Mouse (Mus musculus) heart, embryonic 13.5 days (tissue): Measurements from ENCODE around the gene Dgcr2. TPM values are rescaled to one million over a fixed set of nuclear protein-coding genes. Genes with fewer than 3 reads are reported as not detected.

ENCODE experiments used
- ATAC-seq: fragments of 200-750 bp; cut with Nextera tagmentation; 2 replicates; pipeline ENCODE4 v1.8.0; 2017; ENCODE audit warnings: moderate TSS enrichment; ENCODE audit not compliant: insufficient number of reproducible peaks, low FRiP score, low TSS enrichment; ENCODE audit errors: extremely low read depth
- H3K27ac ChIP-seq: fragments of 300-500 bp; sonication (generic); replicated peaks from 2 replicates; pipeline ENCODE4 v1.5.1; 2015; ENCODE audit warnings: moderate library complexity, mild to moderate bottlenecking, inconsistent platforms
- H3K27me3 ChIP-seq: fragments of 300-500 bp; sonication (generic); replicated peaks from 2 replicates; pipeline ENCODE4 v1.6.1; 2015; ENCODE audit warnings: mild to moderate bottlenecking, inconsistent platforms
- H3K36me3 ChIP-seq: fragments of 300-500 bp; sonication (generic); 2 replicates; pipeline ENCODE4 v1.6.1; 2015; ENCODE audit warnings: mild to moderate bottlenecking, inconsistent platforms
- H3K4me1 ChIP-seq: fragments of 300-500 bp; sonication (generic); 2 replicates; pipeline ENCODE4 v1.6.1; 2015; ENCODE audit warnings: inconsistent platforms
- H3K4me2 ChIP-seq: fragments of 300-500 bp; sonication (generic); 2 replicates; pipeline ENCODE4 v1.6.1; 2015; ENCODE audit warnings: inconsistent platforms, mild to moderate bottlenecking, moderate library complexity
- H3K4me3 ChIP-seq: fragments of 300-500 bp; sonication (generic); 2 replicates; pipeline ENCODE4 v1.5.1; 2015; ENCODE audit warnings: moderate library complexity, mild to moderate bottlenecking, inconsistent platforms
- H3K9ac ChIP-seq: fragments of 300-500 bp; sonication (generic); 2 replicates; pipeline ENCODE4 v1.6.1; 2015; ENCODE audit warnings: inconsistent platforms, mild to moderate bottlenecking, moderate library complexity
- H3K9me3 ChIP-seq: fragments of 300-500 bp; sonication (generic); 2 replicates; pipeline ENCODE4 v1.6.1; 2016; ENCODE audit warnings: inconsistent platforms
- WGBS: fragments of 180-500 bp; shearing (Covaris S2); methylation state at CpG from one replicate; pipeline ENCODE4 v1.1.7; 2015; ENCODE audit warnings: mixed read lengths; 5-methylcytosine and 5-hydroxymethylcytosine counted together
- polyA plus RNA-seq: library from polyadenylated mRNA; unstranded; fragments of >200 nt; fragmentation: Nextera tagmentation; extraction: Ambion mirVana; gene quantifications from 2 replicates; pipeline ENCODE4 v1.2.1, GENCODE M21; 2015

The Dgcr2 gene
- polyA plus RNA-seq = 47.8 and 48.4 TPM in 2 replicates

- no peak within 1 kb of the TSS for H3K4me2 ChIP-seq
Observed at GRCm38 (mm10) chr16:17898462-17898861, at the start of gene Dgcr2, which contains the start of gene Tssk2. Gene Dgcr2 (minus strand): TSS chr16:17898562. Gene Tssk2 (plus strand): TSS chr16:17898637.

DNA sequence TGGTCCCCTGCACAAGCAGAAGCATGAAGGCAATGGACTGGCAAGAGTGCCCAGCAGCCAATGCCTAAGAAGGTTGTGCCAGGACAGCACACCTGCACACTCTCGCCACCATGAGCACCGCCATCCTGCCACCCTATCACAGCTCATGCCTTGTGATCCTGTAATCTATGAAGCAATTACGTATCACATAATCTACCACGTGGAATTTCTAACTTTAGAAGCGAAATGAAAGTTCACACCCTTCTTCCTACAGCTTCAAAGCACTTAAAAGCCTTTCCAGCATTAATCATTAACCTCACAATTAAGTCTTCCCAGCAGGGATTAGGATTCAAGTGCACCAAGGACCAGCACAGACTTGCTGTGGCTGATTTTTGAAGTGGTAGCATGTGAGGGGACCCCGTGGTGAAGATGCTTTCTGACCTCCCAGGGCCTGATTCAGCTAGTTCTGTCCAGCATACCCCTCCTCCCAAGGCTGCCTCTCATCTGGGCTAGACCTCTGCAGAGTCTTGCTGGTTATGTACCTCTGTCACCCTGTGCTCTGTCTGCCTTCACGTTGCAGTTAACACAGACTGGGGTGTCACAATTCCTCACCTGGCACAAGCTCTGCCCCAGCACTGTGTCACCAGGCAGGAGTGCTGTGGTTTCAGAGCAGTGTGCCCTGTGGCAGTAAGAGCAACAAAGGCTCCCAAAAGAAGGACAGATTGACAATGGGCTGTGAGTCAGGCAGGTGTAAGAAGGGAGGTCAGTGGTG is 46.9 kb upstream of the Dgcr2 start:
- H3K4me3 ChIP-seq = no peak overlapping the region
- no peaks in the 10 kb centered on the region for H3K36me3 ChIP-seq
- H3K9me3 ChIP-seq = no peaks in the 10 kb centered on the region
- no peak overlapping the region for H3K4me2 ChIP-seq
- H3K9ac ChIP-seq = no peak overlapping the region
- no peak for ATAC-seq
- H3K27ac ChIP-seq = no peak overlapping the region
- WGBS = 52% methylated on average over 7 of the region's 7 CpGs
- H3K4me1 ChIP-seq = no peaks in the 10 kb centered on the region
- H3K27me3 ChIP-seq = peaks cover 20% of the 10 kb centered on the region; the same call in 1 of the 2 replicates

More at GRCm38 (mm10) chr16:17898462-17898861, at the start of gene Dgcr2, which contains the start of gene Tssk2:
- peaks cover 55% of the 10 kb centered on the region for H3K36me3 ChIP-seq
- H3K27me3 ChIP-seq = no peaks in the 10 kb centered on the region
- H3K27ac ChIP-seq = no peak within 1 kb of the TSS
- WGBS = 86% methylated on average over 14 of the region's 14 CpGs
- no peaks in the 10 kb centered on the region for H3K4me1 ChIP-seq
- ATAC-seq = no peak
- no peak within 1 kb of the TSS for H3K9ac ChIP-seq
- H3K4me3 ChIP-seq = no peak within 1 kb of the TSS
- H3K9me3 ChIP-seq = no peaks in the 10 kb centered on the region

DNA sequence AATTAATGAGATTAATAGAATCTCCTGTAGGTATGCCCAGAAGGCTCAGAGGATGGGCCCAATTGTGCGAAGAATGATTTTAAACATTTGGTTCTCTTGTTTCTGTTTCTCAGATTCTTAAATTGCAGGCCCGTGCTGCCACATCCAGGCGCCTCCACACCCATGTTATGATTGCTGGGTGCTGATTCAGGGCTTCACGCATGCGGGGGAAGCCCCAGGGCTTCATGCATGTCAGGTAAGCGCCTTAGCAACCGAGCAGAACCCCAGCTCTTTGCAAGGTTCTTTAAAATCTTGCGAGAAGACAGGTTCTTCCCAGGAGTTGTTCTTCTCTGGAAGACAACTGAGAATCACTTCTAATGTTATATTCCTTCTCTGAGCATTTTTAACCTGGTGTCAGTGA is 45.1 kb upstream of the Dgcr2 start:
- H3K27me3 ChIP-seq = peaks cover 20% of the 10 kb centered on the region; the same call in 1 of the 2 replicates
- WGBS = 53% methylated on average over 8 of the region's 8 CpGs
- no peak overlapping the region for H3K9ac ChIP-seq
- H3K36me3 ChIP-seq = no peaks in the 10 kb centered on the region
- no peaks in the 10 kb centered on the region for H3K9me3 ChIP-seq
- H3K27ac ChIP-seq = no peak overlapping the region
- H3K4me2 ChIP-seq = no peak overlapping the region
- H3K4me3 ChIP-seq = no peak overlapping the region
- H3K4me1 ChIP-seq = peaks cover 8% of the 10 kb centered on the region; the same call in 1 of the 2 replicates
- no peak for ATAC-seq

DNA sequence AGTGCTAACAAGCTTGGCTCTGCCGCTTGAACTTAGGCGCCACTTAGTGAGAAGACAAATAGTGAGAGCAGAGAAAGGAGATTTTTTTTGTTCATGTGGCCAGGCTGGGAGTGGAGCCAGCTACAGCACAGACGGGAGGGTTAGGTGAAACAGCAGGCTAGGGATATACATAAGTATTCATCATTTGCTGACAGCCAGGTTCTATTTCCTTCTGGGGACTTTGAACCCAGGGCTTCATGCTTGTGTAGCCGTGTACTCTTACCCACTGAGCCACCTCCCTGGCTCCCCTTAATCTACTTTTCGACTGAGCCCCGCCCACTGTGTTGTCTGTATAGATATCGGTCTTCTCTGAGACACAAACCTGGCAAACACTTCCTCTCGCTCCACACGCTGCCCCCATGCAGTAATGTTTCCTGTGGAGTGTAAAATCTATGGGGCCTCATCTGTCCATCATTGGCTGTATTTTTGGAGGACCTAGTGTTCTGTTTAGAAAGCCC is 40.9 kb upstream of the Dgcr2 start:
- Histone ChIP-seq H3K4me2 (peak overlapping the region; percentile 3; the same call in 1 of the 2 replicates), H3K36me3 (no peaks in the 10 kb centered on the region), H3K9me3 (no peaks in the 10 kb centered on the region), H3K4me1 (peaks cover 14% of the 10 kb centered on the region; the same call in 1 of the 2 replicates), H3K4me3 (no peak overlapping the region), H3K27ac (no peak overlapping the region), H3K27me3 (peaks cover 53% of the 10 kb centered on the region), H3K9ac (no peak overlapping the region)
- ATAC-seq = no peak
- WGBS = 37% methylated on average over 9 of the region's 9 CpGs

DNA sequence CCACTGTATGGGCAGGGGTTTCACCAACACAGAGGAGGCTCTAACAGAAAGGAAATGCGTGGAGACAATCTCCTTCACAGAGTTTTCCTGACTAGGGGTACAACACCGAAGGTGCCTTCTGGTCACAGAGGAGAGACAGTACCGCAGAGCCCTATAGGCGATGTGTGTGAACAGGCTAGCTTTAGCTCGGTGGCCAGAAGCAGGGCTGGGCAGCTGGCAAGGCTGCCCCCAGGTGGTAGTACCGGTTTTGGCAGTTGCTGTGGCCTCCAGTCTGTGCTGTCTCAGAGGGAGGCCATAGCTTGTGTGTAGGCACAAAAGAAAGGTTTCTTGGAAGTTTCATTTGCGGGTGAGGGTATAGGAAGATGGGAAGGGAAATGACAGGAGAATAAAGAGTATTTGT is 40.5 kb upstream of the Dgcr2 start:
- Histone ChIP-seq H3K9me3 (no peaks in the 10 kb centered on the region), H3K4me1 (peaks cover 14% of the 10 kb centered on the region; the same call in 1 of the 2 replicates), H3K27me3 (peaks cover 56% of the 10 kb centered on the region), H3K4me3 (no peak overlapping the region), H3K27ac (no peak overlapping the region), H3K36me3 (no peaks in the 10 kb centered on the region), H3K9ac (no peak overlapping the region), H3K4me2 (peak overlapping the region; percentile 3; the same call in 1 of the 2 replicates)
- peak; percentile 66; the same call in 1 of the 2 replicates for ATAC-seq
- WGBS = 9% methylated on average over 7 of the region's 7 CpGs

DNA sequence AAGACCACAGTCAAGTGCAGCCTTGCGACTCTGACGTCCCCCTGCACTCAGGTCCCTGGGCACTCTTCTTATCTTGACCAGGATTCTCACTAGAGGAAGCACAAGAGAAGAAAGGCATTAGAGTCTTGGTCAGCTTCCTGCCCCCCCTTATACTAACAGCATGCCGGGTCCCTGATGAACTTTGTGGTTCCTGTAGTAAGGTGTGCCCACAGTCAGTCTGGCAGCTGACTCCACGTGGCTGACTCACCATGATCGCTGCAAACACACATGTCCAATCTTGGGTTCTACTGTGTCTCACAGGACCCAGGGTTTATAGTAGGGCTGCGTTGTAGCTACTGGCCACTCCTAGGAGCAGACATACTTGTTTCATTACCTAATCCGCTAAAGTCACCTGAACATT is 39.8 kb upstream of the Dgcr2 start:
- no peak overlapping the region for H3K27ac ChIP-seq
- H3K9me3 ChIP-seq = no peaks in the 10 kb centered on the region
- peaks cover 51% of the 10 kb centered on the region for H3K27me3 ChIP-seq
- no peak overlapping the region for H3K4me3 ChIP-seq
- H3K36me3 ChIP-seq = no peaks in the 10 kb centered on the region
- H3K9ac ChIP-seq = no peak overlapping the region
- peaks cover 14% of the 10 kb centered on the region; the same call in 1 of the 2 replicates for H3K4me1 ChIP-seq
- WGBS = 43% methylated on average over 7 of the region's 7 CpGs
- H3K4me2 ChIP-seq = no peak overlapping the region
- no peak for ATAC-seq

DNA sequence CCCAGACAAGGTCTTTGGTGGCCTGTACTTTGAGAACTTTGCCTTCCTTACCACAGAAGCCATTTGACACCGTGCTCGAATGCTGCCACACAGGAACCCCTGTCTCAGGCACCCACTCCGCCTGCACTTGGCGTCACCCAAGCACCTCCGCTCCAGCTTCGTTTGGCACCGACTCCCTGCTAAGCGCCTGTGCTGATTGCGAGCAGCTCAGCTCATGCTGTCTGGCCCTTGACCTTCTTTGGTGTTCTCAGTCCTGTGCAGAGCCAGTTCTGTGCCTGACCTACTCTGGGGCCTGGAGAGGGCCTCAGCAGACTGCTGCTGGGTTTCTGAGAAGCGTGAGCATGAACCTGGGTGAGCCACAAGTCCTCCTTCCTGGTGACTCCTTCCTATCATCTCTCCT is 38.4 kb upstream of the Dgcr2 start:
- 68% methylated on average over 10 of the region's 10 CpGs for WGBS
- no peak overlapping the region for H3K9ac ChIP-seq

DNA sequence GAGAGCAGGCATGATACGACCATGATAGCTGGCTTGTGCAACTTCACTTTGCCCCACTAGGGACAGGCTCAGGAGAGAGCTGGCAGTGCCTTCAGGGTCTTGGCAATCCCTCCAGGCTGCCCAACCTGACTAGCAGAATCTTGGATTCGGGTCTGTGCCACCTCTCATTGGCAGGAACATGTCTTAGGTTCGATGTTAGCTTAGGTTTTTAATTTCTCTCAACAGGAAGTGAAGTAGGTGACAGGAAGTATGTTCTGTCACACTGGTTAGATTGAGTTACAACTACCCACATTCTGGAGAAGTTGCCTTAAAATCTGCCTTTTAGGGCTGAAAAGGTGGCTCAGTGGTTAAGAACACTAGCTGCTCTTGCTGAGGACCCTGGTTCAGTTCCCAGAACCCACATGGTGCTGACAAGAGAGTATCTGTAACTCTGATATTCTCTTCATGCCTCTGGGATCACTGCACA is 36.1 kb upstream of the Dgcr2 start:
- Histone ChIP-seq H3K4me2 (no peak overlapping the region), H3K27me3 (peaks cover 46% of the 10 kb centered on the region), H3K27ac (no peak overlapping the region), H3K4me3 (no peak overlapping the region), H3K9ac (no peak overlapping the region), H3K9me3 (no peaks in the 10 kb centered on the region), H3K36me3 (no peaks in the 10 kb centered on the region), H3K4me1 (peaks cover 12% of the 10 kb centered on the region; the same call in 1 of the 2 replicates)
- 55% methylated on average over 3 of the region's 3 CpGs for WGBS
- ATAC-seq = no peak

More for the DNA sequence above, 38.4 kb upstream of the Dgcr2 start:
- no peak for ATAC-seq
- Histone ChIP-seq H3K27me3 (peaks cover 46% of the 10 kb centered on the region), H3K36me3 (no peaks in the 10 kb centered on the region), H3K27ac (no peak overlapping the region), H3K4me3 (no peak overlapping the region), H3K4me1 (peaks cover 14% of the 10 kb centered on the region; the same call in 1 of the 2 replicates), H3K9me3 (no peaks in the 10 kb centered on the region), H3K4me2 (no peak overlapping the region)

DNA sequence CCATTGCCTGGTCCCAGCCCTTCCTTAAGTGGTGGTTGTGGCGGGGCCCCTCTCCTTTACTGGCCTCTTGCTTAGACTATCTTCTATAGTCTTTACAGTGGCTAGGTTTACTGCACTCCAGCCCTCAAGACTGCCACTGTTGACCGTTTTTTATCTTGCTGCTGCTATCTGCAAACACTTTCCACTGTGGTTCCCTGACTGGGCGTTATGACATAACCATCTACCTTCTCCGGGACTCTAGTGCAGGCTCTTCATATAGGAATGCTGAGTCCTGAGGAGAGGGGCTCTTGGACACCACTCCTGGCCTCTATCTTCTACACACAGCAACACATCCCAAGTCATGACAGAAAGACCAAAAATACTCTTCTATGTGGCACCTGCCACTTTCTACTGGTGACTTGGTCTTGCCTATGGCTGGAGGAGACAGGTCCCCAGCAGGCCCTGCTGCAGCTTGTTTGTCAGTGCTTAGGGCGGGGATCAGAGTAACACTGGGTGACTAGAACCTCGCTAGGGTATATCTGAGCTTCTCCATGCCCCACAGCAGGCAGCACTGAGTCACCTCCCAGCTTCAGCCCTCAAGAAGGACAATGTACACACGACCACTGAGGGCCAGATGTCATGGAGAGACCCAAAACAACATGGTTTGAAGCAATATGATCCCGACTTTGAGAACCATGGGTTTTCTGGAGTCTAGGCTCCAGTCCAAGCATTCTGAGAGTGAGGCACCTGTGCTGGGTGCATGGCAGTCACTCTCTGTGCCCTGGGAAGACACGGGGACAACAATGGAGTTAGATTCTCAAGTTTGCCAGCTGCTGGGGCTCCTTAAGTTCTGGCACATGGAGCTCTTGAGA is 35.5 kb upstream of the Dgcr2 start:
- H3K27me3 ChIP-seq = peaks cover 46% of the 10 kb centered on the region
- no peak overlapping the region for H3K4me2 ChIP-seq
- H3K9me3 ChIP-seq = no peaks in the 10 kb centered on the region
- H3K4me3 ChIP-seq = no peak overlapping the region
- 50% methylated on average over 9 of the region's 9 CpGs for WGBS
- peaks cover 10% of the 10 kb centered on the region for H3K4me1 ChIP-seq
- no peak overlapping the region for H3K27ac ChIP-seq
- H3K9ac ChIP-seq = no peak overlapping the region
- ATAC-seq = no peak
- H3K36me3 ChIP-seq = no peaks in the 10 kb centered on the region

DNA sequence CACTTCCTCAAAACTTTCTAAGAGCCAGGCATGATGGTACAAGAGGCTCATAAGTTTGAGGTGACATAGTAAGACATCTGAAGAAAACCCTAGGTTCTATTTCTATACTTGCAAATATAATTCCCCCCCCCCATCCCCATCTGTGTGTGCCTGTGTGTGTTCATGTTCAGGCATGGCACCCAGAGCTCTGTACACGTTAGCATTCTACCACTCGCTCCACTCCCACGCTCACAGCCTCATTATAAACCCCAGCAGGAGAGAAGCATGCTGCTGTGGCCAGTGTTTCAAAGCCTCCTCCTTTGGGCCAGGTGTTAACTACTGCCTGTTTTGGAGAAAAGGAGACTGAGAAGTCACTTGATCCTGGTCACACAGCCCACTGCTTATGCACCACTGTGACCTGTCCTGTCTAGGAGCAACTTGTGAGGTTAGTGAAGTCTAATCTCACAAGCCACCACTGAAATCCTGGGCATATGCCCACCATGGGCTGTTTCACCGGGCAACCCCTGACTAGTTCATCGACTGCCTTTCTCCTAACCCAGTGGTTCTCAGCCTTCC is 33.6 kb upstream of the Dgcr2 start:
- Histone ChIP-seq H3K36me3 (no peaks in the 10 kb centered on the region), H3K4me1 (peaks cover 11% of the 10 kb centered on the region), H3K9ac (no peak overlapping the region), H3K4me2 (no peak overlapping the region), H3K4me3 (no peak overlapping the region), H3K9me3 (no peaks in the 10 kb centered on the region), H3K27ac (no peak overlapping the region), H3K27me3 (peaks cover 32% of the 10 kb centered on the region)
- no peak for ATAC-seq
- 62% methylated on average over 5 of the region's 5 CpGs for WGBS

GRCm38 (mm10) chr16:17929631-17930030 is 31.3 kb upstream of the Dgcr2 start:
- Histone ChIP-seq H3K4me3 (no peak overlapping the region), H3K9me3 (no peaks in the 10 kb centered on the region), H3K27ac (no peak overlapping the region), H3K36me3 (peaks cover 19% of the 10 kb centered on the region), H3K4me1 (peaks cover 18% of the 10 kb centered on the region), H3K27me3 (peaks cover 9% of the 10 kb centered on the region), H3K9ac (no peak overlapping the region), H3K4me2 (no peak overlapping the region)
- WGBS = 88% methylated on average over 2 of the region's 2 CpGs
- no peak for ATAC-seq
